Mouse (Mus musculus) heart, embryonic 10.5 days (tissue): ENCODE data around the gene F2r. TPM values are rescaled to one million over a fixed set of nuclear protein-coding genes. Genes with fewer than 3 reads are reported as not detected.
A peak's percentile ranks its signal among the peaks of the same experiment; 100 is the strongest.

Source experiments
- DNase-seq: peaks from one replicate; pipeline ENCODE4 v3.0.0-alpha.2; 2017; ENCODE audit warnings: low spot score
- H3K27ac ChIP-seq: fragments of 300-500 bp; sonication (generic); 2 replicates; pipeline ENCODE4 v1.5.1; 2016; ENCODE audit warnings: mild to moderate bottlenecking
- H3K27me3 ChIP-seq: fragments of 300-500 bp; sonication (generic); 2 replicates; pipeline ENCODE4 v1.6.1; 2016; ENCODE audit warnings: mild to moderate bottlenecking; ENCODE audit not compliant: poor library complexity, insufficient read depth, severe bottlenecking
- H3K36me3 ChIP-seq: fragments of 300-500 bp; sonication (generic); 2 replicates; pipeline ENCODE4 v1.6.1; 2016; ENCODE audit warnings: mild to moderate bottlenecking, moderate library complexity
- H3K4me1 ChIP-seq: fragments of 300-500 bp; sonication (generic); 2 replicates; pipeline ENCODE4 v1.6.1; 2016; ENCODE audit warnings: mild to moderate bottlenecking
- H3K4me3 ChIP-seq: fragments of 300-500 bp; sonication (generic); 2 replicates; pipeline ENCODE4 v1.5.1; 2016; ENCODE audit warnings: mild to moderate bottlenecking, moderate library complexity
- H3K9me3 ChIP-seq: fragments of 300-500 bp; sonication (generic); 2 replicates; pipeline ENCODE4 v1.6.1; 2016; ENCODE audit warnings: mild to moderate bottlenecking, moderate library complexity
- WGBS: fragments of 180-500 bp; shearing (Covaris S2); methylation state at CpG from one replicate; pipeline ENCODE4 v1.1.7; 2016; 5-methylcytosine and 5-hydroxymethylcytosine counted together
- polyA plus RNA-seq: library from polyadenylated mRNA; unstranded; fragments of >200 nt; fragmentation: Nextera tagmentation; extraction: Ambion mirVana; gene quantifications from 2 replicates; pipeline ENCODE4 v1.2.1, GENCODE M21; 2016

F2r gene
- polyA plus RNA-seq: 159 and 166 TPM in 2 replicates

- WGBS: under 1% methylated on average over 42 of the region's 42 CpGs
- Histone ChIP-seq H3K27me3 (no peaks in the 10 kb centered on the region), H3K27ac (peak within 1 kb of the TSS; percentile 98), H3K4me3 (peak within 1 kb of the TSS; percentile 88), H3K4me1 (peaks cover 54% of the 10 kb centered on the region), H3K36me3 (peaks cover 19% of the 10 kb centered on the region), H3K9me3 (no peaks in the 10 kb centered on the region)
- peak; percentile 95 for DNase-seq
These were observed at the start of gene F2r for GRCm38 (mm10) chr13:95618309-95618712. Gene F2r (minus strand): TSS chr13:95618487.

GRCm38 (mm10) chr13:95667260-95667659 lies 49.0 kb upstream of the F2r start:
- whole genome bisulfite sequencing: 14% methylated on average over 7 of the region's 7 CpGs
- Histone ChIP-seq H3K36me3 (peaks cover 23% of the 10 kb centered on the region), H3K27me3 (no peaks in the 10 kb centered on the region), H3K4me1 (peaks cover 16% of the 10 kb centered on the region), H3K4me3 (no peak overlapping the region), H3K27ac (peak overlapping the region; percentile 7; the same call in 1 of the 2 replicates), H3K9me3 (no peaks in the 10 kb centered on the region)
- DNase-seq: no peak

GRCm38 (mm10) chr13:95665644-95666356 lies 47.5 kb upstream of the F2r start:
- no peak for DNase-seq
- peaks cover 23% of the 10 kb centered on the region for H3K36me3 ChIP-seq
- H3K4me1 ChIP-seq: peaks cover 4% of the 10 kb centered on the region; the same call in 1 of the 2 replicates
- no peaks in the 10 kb centered on the region for H3K27me3 ChIP-seq
- H3K4me3 ChIP-seq: no peak overlapping the region
- H3K27ac ChIP-seq: no peak overlapping the region
- WGBS: 87% methylated on average over 13 of the region's 13 CpGs
- no peaks in the 10 kb centered on the region for H3K9me3 ChIP-seq

- Histone ChIP-seq H3K36me3 (peaks cover 23% of the 10 kb centered on the region), H3K27ac (no peak overlapping the region), H3K27me3 (no peaks in the 10 kb centered on the region), H3K4me3 (no peak overlapping the region), H3K9me3 (no peaks in the 10 kb centered on the region), H3K4me1 (peaks cover 8% of the 10 kb centered on the region; the same call in 1 of the 2 replicates)
- no peak for DNase-seq
- 93% methylated on average over 4 of the region's 4 CpGs for WGBS
These were observed 45.5 kb upstream of the F2r start for GRCm38 (mm10) chr13:95663834-95664233.

GRCm38 (mm10) chr13:95659432-95659831 lies 41.1 kb upstream of the F2r start:
- WGBS: 60% methylated on average over 7 of the region's 7 CpGs
- no peak for DNase-seq
- Histone ChIP-seq H3K27me3 (no peaks in the 10 kb centered on the region), H3K27ac (no peak overlapping the region), H3K4me3 (no peak overlapping the region), H3K4me1 (peaks cover 31% of the 10 kb centered on the region), H3K36me3 (peaks cover 15% of the 10 kb centered on the region), H3K9me3 (no peaks in the 10 kb centered on the region)

GRCm38 (mm10) chr13:95657171-95657570 lies 38.9 kb upstream of the F2r start:
- no peaks in the 10 kb centered on the region for H3K27me3 ChIP-seq
- peak; percentile 89 for DNase-seq
- no peaks in the 10 kb centered on the region for H3K36me3 ChIP-seq
- peaks cover 31% of the 10 kb centered on the region for H3K4me1 ChIP-seq
- H3K27ac ChIP-seq: peak overlapping the region; percentile 62
- no peak overlapping the region for H3K4me3 ChIP-seq
- H3K9me3 ChIP-seq: no peaks in the 10 kb centered on the region
- whole genome bisulfite sequencing: 19% methylated on average over 9 of the region's 9 CpGs

- Histone ChIP-seq H3K36me3 (no peaks in the 10 kb centered on the region), H3K27ac (peak overlapping the region; percentile 79), H3K27me3 (no peaks in the 10 kb centered on the region), H3K4me1 (peaks cover 32% of the 10 kb centered on the region), H3K4me3 (no peak overlapping the region), H3K9me3 (no peaks in the 10 kb centered on the region)
- WGBS: 19% methylated on average over 9 of the region's 9 CpGs
- peak; percentile 83 for DNase-seq
These were observed 37.0 kb upstream of the F2r start for GRCm38 (mm10) chr13:95655284-95655683.

GRCm38 (mm10) chr13:95653696-95654095 lies 35.4 kb upstream of the F2r start:
- WGBS: 79% methylated on average over 4 of the region's 4 CpGs
- H3K27me3 ChIP-seq: no peaks in the 10 kb centered on the region
- no peaks in the 10 kb centered on the region for H3K36me3 ChIP-seq
- no peaks in the 10 kb centered on the region for H3K9me3 ChIP-seq
- H3K27ac ChIP-seq: no peak overlapping the region
- DNase-seq: no peak
- peaks cover 31% of the 10 kb centered on the region for H3K4me1 ChIP-seq
- H3K4me3 ChIP-seq: no peak overlapping the region

- Histone ChIP-seq H3K27ac (no peak overlapping the region), H3K9me3 (no peaks in the 10 kb centered on the region), H3K4me3 (no peak overlapping the region), H3K27me3 (no peaks in the 10 kb centered on the region), H3K4me1 (peaks cover 23% of the 10 kb centered on the region), H3K36me3 (no peaks in the 10 kb centered on the region)
- 75% methylated on average over 7 of the region's 7 CpGs for WGBS
- no peak for DNase-seq
These were observed 33.8 kb upstream of the F2r start for GRCm38 (mm10) chr13:95651870-95652668.

GRCm38 (mm10) chr13:95649941-95650340 lies 31.7 kb upstream of the F2r start:
- H3K27ac ChIP-seq: 0 out of 2 replicates have a peak overlapping the region, but pooled peaks have one; percentile 22
- no peaks in the 10 kb centered on the region for H3K9me3 ChIP-seq
- 0 out of 2 replicates have a peak, but pooled peaks cover 3% of the 10 kb centered on the region for H3K36me3 ChIP-seq
- no peaks in the 10 kb centered on the region for H3K27me3 ChIP-seq
- no peak for DNase-seq
- 86% methylated on average over 3 of the region's 3 CpGs for WGBS
- H3K4me1 ChIP-seq: peaks cover 19% of the 10 kb centered on the region
- H3K4me3 ChIP-seq: no peak overlapping the region

GRCm38 (mm10) chr13:95647248-95647647 lies 29.0 kb upstream of the F2r start:
- H3K27ac ChIP-seq: peak overlapping the region; percentile 72
- 0 out of 2 replicates have a peak, but pooled peaks cover 3% of the 10 kb centered on the region for H3K36me3 ChIP-seq
- DNase-seq: no peak
- peaks cover 32% of the 10 kb centered on the region for H3K4me1 ChIP-seq
- H3K27me3 ChIP-seq: no peaks in the 10 kb centered on the region
- 42% methylated on average over 4 of the region's 4 CpGs for WGBS
- no peaks in the 10 kb centered on the region for H3K9me3 ChIP-seq
- H3K4me3 ChIP-seq: no peak overlapping the region

GRCm38 (mm10) chr13:95646687-95647111 lies 28.4 kb upstream of the F2r start:
- Histone ChIP-seq H3K4me3 (no peak overlapping the region), H3K27ac (peak overlapping the region; percentile 72; the same call in 1 of the 2 replicates), H3K36me3 (0 out of 2 replicates have a peak, but pooled peaks cover 3% of the 10 kb centered on the region), H3K9me3 (no peaks in the 10 kb centered on the region), H3K27me3 (no peaks in the 10 kb centered on the region), H3K4me1 (peaks cover 32% of the 10 kb centered on the region)
- WGBS: 43% methylated on average over 9 of the region's 9 CpGs
- DNase-seq: no peak

- H3K4me1 ChIP-seq: peaks cover 47% of the 10 kb centered on the region
- H3K36me3 ChIP-seq: 0 out of 2 replicates have a peak, but pooled peaks cover 3% of the 10 kb centered on the region
- H3K9me3 ChIP-seq: no peaks in the 10 kb centered on the region
- DNase-seq: no peak
- H3K4me3 ChIP-seq: no peak overlapping the region
- no peaks in the 10 kb centered on the region for H3K27me3 ChIP-seq
- WGBS: 37% methylated on average over 7 of the region's 7 CpGs
- H3K27ac ChIP-seq: peak overlapping the region; percentile 80
These were observed 25.5 kb upstream of the F2r start for GRCm38 (mm10) chr13:95643740-95644139.
